Mouse (Mus musculus) skeletal muscle tissue, adult 2 months (tissue): ENCODE results near the gene Ccdc69.

Experiments
- DNase-seq: peaks from one replicate; pipeline ENCODE4 v3.0.0-alpha.2; 2012; ENCODE audit warnings: low read depth, low spot score

Gene Ccdc69

GRCm38 (mm10) chr11:55011440-55011839 is 66.5 kb downstream of the Ccdc69 start:
- DNase-seq: no peak

DNA sequence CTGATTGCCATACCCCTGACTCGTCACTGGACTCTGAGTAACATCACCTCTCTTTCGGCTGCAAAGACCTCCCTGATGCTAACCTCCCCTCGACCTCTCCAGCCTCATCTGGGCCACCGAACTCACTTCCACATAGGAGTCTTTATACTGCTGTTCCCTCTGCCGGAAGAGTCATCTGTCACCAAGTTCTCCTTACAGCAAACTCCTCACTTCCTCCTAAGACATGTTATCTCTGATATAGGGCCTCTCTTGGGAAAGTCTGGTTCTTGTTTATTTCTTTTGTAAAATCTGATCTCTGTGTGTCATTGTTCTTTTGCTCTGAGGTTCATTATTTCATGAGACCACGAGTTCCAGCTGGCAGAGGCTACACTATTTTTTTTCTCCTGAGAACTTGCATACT is 69.7 kb downstream of the Ccdc69 start:
- DNase-seq: no peak

DNA sequence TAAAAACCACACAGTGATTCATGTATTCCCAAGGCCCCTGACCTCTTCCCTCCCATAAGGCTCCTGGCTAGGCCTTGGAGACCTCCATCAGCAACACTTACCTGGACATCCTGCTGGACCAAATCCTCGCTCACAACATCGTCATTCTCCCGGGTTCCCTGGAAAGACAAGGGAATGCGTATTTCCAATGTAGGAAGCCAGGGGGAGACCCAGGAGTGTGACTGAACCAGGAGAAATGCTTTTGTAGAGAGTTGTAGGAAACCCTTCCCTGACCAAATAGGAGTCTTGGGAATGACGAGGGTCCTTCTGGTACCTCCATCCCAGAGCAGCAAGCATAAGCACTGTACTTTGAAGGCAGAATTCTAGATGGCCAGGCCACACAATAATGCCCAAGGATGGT is 72.2 kb downstream of the Ccdc69 start:
- DNase-seq: no peak

DNA sequence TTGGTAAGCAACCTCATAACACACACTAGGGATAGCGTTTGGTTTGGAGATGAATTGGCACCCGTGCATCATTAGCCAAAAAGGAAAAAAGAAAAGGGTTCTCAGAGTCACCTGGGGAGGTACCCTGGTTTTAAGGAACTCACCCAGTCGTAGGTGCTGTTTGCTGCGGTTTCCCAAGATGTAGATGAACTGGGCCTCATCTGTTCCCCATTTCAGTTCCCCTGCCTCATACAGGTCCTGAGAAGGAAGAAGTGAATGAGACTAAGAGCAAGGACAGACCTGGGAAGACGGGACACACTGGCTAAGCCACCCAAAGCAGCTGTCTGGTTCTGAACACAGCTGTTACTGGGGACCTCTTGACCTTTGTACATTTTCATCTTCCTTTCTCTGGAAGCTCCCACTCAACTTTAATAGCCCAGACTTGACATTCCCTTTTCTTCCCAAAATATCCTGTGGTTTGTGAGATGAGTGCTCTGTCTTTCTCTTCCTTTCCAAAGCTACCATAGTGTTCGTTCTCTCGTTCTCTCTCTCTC is 72.9 kb downstream of the Ccdc69 start:
- DNase-seq: no peak
